Mouse (Mus musculus): ENCODE results near the gene Hoxa4.

Hoxa4 gene

GRCm38 (mm10) chr6:52157466-52158275, 33.9 kb downstream of the Hoxa4 start:
- ATAC-seq (ENCODE audit: insufficient number of reproducible peaks, low FRiP score, low TSS enrichment), result no peak

GRCm38 (mm10) chr6:52156551-52157200, 34.9 kb downstream of the Hoxa4 start:
- ATAC-seq (ENCODE audit: insufficient number of reproducible peaks, low FRiP score, low TSS enrichment), result no peak

GRCm38 (mm10) chr6:52155471-52155870, 36.1 kb downstream of the Hoxa4 start:
- no peak for ATAC-seq (ENCODE audit: insufficient number of reproducible peaks, low FRiP score, low TSS enrichment)

GRCm38 (mm10) chr6:52154044-52154443, 37.5 kb downstream of the Hoxa4 start:
- no peak for ATAC-seq (ENCODE audit: insufficient number of reproducible peaks, low FRiP score, low TSS enrichment)

GRCm38 (mm10) chr6:52153270-52153669, 38.3 kb downstream of the Hoxa4 start:
- no peak for ATAC-seq (ENCODE audit: insufficient number of reproducible peaks, low FRiP score, low TSS enrichment)

GRCm38 (mm10) chr6:52152226-52153193, 39.0 kb downstream of the Hoxa4 start:
- no peak for ATAC-seq (ENCODE audit: insufficient number of reproducible peaks, low FRiP score, low TSS enrichment)

GRCm38 (mm10) chr6:52151571-52151970, 40.0 kb downstream of the Hoxa4 start:
- ATAC-seq (ENCODE audit: insufficient number of reproducible peaks, low FRiP score, low TSS enrichment), result no peak

GRCm38 (mm10) chr6:52150401-52150966, 41.1 kb downstream of the Hoxa4 start:
- no peak for ATAC-seq (ENCODE audit: insufficient number of reproducible peaks, low FRiP score, low TSS enrichment)

Measured in cerebellum, adult (tissue).